Mouse (Mus musculus) lung, adult 2 months (tissue): ENCODE measurements around the gene Miga2.

Source experiments
- CTCF ChIP-seq: fragments of 200-500 bp; IDR thresholded peaks from 2 replicates; pipeline ENCODE4 v1.5.1; 2011; ENCODE audit warnings: mild to moderate bottlenecking, low read length, control low read depth; ENCODE audit not compliant: insufficient read depth
- POLR2A ChIP-seq: fragments of 200-500 bp; IDR thresholded peaks from 2 replicates; pipeline ENCODE4 v1.6.1; 2011; ENCODE audit warnings: low read depth, mild to moderate bottlenecking, control low read depth, low read length, borderline replicate concordance; ENCODE audit errors: extremely low read depth

DNA sequence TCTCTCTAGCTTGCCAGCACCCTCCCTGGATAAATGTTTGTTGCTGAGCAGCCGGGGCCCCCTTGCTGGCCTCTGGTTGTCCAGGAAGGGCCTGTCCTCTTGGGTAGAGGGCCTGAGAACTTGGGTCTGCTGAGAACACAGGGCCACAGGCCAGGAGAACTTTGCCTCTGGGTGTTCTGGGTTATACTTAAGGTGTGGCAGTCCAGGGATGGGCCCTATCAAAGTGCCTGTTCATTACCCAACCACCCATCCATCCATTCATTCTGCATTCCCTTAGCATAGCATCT is 29.3 kb downstream of the Miga2 start:
- TF ChIP-seq CTCF = no peak
- TF ChIP-seq POLR2A = no peak
